Mouse (Mus musculus) c-Kit-positive CD71-negative TER-119-negative erythroid progenitor cells, embryonic 14.5 days (primary cell): ENCODE measurements at regions not wholly inside any gene's neighbourhood (a gene's known extent, or its start where the extent isn't known, plus 50 kb on each side); places are given as distances from the start of the nearest gene placed in this dataset.

Experiments
- DNase-seq: peaks from one replicate; pipeline ENCODE4 v3.0.0-alpha.2; 2013; ENCODE audit warnings: low read depth

DNA sequence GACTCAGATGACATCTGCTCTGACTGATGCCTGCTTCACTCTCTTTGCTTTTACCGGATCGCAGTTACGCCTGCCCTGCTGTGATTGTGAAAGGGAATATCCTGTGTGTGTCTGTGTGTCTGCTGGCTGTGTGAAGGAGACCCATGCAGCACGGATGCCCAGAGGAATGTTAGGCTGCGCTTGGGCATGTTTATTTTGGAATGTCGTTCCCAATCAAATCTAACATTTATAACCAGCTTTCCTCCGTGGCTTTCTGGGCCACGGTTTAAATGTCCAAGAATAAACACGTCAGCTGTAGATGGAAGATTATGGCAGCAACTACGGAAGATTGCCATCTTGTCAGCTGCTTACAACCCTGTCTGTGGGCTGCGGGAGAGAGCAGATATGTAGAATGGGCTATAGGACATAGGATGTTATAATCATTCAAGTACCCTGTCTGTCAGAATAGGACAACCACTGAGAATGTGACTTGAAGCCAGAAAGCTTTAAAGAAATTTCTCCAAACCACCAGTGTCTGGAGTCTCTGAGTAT is 464.5 kb downstream of the 1700129C05Rik start:
- no peak for DNase-seq

DNA sequence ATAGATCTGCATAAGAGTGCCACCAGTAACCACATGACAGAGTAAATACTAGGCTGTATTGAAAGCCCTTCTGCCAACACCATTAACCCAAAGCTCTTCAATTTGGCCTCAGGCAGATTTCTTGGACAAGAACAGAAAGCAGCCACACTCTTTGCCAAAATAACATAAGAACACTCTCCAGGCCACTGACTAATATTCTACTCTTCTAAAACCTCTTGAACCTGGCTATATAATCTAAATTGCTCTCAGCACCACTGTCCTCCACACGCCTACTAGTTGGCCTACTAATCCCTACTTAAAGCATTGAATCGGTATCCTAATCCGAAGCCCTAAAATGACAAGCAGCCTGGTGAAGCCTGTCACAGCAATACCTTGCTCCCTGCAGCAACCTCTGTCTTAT is 467.5 kb downstream of the 1700129C05Rik start:
- no peak for DNase-seq

DNA sequence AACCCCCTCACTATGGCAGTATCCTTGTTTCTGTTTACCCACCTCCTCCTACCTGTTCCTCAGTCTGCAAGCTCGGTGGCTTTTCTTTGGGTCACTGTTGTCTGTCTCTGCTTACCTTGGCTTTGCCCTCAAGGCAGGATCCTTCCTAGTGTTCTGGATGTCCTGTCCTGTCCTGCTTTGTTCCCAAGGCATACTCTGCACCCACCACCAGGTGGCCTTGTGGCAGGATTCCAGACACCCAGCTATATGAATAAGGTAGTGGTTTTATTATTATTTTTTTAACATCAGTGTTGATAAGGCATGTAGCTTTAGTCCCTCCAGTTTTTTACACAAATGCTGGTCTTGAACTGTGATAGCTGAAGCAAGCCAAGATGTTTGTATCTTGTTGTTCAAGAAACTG is 478.7 kb downstream of the 1700129C05Rik start:
- DNase-seq: no peak

DNA sequence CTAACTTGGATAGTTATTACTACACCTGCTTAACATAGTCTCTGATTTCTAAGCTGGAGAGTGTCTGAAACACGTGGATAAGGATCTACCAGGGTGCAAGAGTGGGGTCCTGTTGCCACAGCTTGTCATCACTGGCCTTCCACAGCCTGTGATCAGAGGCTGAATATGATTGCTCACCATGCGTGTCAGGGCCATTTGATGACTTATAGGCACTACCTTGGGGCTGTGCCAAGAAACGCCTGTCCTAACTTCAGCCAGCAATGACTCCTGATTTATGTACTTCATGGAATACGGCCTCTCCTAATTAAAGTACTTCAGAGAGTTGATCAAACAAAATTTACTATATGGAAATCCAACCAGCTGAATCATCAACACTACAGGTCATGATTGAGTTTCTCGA is 480.1 kb downstream of the 1700129C05Rik start:
- DNase-seq: no peak

DNA sequence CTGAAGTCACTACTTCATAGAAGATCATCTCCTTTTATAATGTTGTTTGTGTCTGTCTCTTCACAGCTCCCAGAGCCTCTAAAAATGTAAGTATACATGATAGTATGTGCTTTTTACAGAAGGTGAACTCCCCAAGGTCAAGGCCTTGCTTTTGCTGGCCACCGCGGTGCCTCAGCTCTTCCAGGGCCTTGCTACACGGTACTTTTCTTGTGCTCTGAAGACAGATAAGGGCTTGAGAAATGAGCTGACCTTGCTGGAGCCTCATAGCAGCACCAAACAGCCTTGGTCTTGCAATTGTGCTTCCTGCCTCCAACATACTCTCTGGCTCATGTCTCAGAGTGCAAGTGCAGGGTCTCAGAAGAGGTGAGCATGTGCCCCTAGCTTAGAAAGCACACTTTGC is 481.3 kb downstream of the 1700129C05Rik start:
- no peak for DNase-seq

DNA sequence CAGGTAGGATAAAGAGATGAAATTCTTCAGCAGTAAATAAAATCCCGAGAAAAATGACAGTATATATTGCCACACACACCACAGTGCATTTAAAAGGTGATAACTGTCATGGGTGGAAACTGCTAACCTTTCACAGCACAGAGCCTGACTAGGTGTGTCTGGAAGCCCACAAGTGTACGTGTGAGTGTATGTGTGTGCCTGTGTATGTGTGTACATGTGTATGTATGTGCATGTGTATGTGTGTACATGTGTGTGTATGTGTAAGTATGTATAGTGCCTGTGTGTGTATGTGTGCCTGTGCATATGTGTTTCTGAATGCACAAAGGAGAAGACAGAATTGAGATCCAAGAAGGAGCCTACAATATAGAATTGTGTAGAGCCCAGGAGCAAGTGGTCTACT is 485.4 kb downstream of the 1700129C05Rik start:
- DNase-seq: no peak

DNA sequence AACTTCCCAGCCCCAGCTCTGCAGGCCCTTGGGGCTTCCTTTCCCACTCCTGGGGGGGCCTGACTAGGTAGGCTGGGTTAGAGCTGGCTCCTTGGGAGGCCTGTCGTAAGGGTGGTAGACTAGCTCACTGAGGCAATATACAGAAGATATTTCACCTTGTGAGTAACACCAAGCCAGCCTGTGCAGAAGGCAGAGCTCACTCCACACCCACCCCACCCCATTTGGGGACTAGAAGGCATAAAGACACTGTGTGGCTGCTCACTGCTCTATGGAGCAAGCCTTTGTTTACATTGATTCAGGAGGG is 485.8 kb downstream of the 1700129C05Rik start:
- no peak for DNase-seq

DNA sequence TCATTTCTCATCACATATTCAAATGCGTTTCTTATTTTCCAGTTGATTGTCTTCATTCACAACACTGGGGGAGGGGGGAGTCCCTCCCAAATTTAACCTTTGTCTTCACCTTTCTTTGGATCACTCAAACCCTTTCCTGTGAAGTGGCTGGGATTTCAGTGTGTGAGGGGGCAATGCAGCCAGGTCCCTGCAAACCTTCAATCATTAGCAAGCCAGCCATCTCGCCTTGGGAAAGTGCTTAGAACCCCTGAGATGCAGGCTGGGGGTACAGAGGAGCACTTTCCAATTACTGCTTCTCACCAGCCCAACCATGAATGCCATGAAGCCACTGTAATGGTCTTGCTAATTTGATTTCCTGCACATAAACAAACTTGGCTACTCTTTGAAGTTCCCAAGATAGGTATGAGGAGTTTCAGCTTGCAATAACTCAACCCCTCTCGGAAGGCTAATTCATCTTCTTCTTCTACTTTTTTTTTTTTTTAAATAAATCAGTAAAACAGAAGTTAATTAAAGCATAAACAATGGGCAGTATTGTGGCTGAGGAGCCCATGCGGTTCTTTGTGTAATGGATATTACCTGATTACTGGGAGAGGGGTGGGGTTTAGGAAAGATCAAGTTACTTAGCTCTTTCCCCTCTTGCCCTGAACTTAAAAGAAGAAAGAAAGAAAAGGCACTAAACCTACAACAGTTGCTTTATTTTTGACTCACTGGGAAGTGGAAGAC is 486.3 kb downstream of the 1700129C05Rik start:
- no peak for DNase-seq

DNA sequence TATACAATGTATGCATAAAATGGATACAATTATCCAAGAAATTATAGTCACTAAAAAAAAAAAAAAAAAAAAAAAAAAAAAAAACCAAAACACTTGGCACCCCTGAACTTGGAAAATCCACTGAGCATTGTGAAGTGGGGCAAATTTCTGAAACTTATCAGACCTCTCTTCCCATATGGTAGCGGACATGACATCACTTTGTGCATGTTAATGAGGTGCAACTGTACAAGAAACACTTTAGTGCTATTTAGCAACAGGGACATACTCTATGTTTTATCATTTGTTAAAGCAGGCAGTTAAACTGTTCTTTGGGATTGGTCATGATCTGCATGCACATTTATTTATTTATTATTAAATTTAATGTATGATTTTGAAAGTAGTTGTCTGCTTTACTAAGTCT is 489.7 kb downstream of the 1700129C05Rik start:
- DNase-seq: no peak

DNA sequence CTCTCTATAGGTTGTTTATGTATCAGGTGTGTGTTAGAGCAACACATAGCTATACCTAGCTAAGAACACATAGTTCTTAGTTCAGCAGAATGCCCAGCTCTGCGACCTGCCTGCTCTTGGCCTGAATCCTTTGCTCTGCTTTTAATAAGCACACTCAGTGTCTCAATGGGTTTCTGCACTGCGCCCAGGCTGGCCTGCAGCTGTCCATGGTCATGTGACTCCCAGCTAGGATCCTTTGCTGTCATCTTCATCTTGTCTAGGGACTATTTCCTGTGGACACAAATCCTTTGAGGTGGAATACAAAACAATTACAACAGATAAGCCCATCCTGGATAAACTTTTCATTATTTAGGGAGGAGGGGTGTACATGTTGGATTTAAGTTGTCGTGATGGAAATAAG is 490.7 kb downstream of the 1700129C05Rik start:
- DNase-seq: no peak

DNA sequence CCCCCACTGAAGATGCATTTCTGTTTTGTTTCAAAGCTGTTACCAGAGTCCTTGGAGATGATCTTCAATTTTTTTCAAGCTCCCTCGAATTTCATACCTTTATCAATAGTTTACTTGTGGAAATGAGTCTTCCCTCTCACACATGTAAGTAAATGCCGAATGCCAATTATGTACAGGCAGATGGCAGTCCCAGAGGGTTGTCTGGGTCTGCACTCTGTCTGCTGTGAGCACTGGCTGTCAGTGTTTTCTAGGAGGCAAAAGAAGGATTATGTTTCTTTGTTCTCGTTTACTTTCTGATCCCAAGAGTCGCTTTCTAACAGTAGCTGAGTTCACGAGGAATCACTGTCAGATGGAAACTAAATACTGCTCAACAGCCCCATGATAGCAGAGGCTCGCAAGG is 491.5 kb downstream of the 1700129C05Rik start:
- DNase-seq: no peak

DNA sequence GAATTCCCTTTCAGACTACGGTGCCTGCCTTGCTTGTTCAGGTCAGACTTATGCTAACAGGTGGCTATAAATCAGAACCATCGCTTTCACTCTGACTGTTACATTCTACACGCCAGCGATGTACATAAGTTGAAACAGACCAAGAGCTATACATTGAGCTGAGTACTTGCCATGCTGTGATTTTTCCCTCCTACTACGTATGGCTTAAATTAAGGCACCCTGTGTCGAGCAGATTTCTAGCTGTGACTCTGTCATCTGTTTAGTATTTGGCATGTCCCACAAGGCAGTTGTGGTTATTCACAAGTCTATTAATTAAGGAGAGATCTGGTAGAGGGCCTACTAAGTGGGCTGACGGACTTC is 504.4 kb downstream of the 1700129C05Rik start:
- DNase-seq: no peak

DNA sequence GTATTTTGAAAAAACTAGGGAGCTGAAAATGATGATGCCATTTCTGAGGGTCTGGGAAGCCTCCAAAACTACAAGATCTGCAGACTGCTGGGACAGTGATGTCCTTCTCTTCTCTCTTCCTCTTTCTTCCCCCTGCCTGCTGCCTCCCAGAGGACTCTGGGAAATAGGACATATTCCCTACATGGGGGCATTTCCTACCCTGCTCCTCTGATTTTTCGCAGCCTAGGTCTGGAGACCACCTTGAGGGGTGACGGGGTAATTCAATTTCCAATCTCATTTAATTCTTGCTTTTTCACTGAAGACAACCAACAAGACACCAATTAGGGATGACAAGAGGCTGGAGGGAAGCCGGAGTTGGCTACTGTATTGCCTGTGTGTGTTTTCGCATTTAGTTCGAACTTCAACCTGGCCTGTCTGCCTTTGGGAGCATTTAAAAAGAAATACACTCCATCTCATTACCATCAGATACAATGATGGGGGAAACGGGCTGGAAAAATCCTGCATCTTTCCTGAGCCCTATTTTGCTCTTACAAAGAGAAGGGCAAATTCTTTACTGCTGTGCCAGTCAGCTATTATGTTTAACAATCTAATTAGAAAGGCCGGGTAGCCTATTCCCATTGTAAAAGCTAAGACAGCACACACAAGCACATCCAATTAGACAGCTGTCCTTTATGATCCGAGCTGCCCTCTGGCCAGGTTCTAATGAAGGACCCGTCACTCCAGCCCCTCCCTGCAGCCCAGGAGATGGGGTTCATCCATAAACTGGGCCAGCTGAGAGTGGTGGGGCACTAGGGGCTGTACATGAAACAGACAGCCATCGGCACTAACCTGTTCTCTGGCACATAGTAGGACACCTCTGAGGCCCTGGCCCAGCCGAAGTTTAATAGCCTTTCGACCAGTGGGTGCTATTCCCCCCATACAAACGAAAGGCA is 505.0 kb downstream of the 1700129C05Rik start:
- no peak for DNase-seq

DNA sequence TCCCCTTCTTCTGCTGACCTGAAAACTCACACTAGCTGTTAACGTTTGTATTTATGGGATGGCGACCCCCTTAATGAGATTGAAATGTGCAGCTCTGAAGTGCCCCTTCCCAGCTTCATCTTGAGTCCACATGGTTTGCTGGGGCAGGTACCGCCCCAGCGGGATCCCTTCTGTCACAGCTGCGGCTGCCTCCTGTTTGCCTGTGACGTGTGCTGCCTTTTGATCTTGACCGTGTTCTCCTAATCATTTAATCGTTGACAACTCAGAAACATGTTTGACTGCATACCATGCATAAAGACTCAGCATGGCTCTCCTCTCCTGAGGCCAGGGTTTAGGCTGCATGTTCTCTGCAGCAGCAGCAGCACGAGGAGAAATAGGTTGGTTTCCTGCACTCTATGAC is 511.5 kb downstream of the 1700129C05Rik start:
- DNase-seq: no peak

DNA sequence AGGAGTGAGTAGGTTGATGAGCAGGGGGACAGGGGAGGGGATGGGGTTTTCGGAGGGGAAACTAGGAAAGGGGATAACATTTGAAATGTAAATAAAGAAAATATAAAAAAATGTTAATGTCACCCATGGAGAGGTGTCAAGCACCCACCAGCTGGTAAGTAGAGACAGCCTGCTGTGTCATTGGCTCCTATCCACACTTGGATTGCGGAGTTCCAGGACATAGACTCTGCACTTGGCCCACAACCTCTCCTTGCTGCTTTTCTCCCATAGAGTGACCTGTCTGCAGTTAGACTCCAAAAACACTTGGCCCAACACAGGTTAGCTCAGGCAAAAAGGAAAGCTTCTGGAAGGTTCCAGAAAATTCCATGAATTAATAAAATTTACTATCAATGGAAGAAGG is 514.4 kb downstream of the 1700129C05Rik start:
- no peak for DNase-seq

DNA sequence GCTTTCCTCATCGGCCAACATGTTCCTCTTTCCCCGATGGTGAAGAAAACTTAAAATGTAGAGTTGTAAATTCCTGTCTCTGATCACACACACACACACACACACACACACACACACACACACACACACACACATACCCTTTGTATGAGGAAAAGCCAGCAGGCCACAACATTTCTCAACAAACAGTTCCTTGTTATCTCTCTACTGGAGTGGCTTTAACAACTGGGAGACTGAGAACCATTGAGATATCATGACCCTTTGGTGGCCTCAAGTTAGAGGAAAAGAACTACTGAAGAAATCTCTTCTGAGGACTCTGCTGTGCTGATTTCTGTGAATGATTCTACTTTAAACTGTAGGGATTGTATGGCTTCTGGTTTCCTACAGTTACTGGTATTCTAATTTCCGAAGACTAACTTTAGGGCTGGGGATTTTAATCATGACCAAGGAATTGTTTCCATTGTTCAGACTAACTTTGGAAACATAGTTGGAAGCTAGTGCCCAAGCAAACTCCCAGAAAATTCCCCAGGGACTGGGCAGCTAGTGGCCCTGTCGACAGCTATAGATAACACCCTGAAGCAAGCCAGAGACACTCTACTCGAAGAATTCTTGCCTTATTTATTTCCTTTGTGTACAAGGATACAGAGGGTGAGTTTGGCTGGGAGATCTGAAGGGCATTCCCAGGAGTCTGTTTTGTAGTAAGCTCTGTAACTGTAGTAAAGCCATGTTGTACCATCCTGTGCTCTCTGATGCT is 516.0 kb downstream of the 1700129C05Rik start:
- no peak for DNase-seq

DNA sequence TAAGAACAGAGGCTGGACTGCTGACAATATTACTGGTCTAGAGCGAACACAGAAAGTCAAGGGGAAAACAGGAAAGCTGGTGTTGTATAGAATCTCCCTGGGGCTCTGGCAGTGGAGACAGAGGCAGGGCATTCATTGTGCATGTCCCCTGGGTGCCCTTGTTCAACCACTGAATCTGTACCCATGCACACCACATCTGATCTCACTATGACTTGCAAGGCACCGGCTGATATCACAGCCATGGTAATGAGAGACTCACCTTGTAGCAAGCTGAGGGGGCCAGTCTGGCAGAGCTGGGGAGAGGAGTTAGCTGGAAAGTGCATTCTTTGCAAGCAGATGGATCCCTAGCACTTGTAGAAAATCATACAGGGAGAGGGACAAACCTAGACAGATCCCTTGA is 522.5 kb downstream of the 1700129C05Rik start:
- no peak for DNase-seq

DNA sequence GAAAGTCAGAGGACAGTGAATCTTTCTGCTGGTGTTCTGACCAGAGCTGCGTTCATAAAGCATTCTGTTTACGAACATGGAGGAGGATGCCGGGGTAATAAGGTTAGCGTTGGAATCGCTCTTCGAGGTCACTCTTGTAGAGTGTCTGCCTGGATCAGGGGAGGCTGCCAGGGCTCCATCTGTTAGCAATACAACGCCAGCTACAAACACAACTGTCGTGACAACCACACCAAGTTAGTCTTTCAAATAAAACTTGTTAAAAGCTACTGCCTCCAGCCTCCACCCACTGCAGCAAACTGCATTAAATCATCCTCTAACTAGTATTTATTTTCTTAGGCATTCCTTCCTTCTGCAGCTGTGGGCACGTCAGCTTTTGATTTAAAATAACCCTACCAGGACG is 525.0 kb downstream of the 1700129C05Rik start:
- DNase-seq: no peak

DNA sequence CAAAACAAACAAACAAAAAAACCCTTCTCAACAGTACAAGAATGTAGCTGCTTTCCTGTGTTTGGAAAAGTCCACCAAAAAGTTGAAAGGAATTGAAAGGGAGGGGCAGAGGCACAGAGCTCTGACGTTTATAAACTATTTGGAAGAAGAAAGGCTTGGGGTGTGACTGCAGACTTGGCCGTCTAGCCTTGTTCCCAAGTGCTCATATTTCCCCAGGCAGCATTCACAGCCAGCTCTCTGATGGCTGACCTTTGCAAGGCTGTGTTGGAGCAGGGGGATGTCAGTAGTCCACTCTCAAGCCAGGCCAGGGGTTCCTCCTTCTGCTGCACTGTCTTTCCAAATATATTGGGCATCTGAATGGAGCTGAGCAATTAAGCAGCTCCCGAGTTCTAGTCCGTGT is 534.5 kb downstream of the 1700129C05Rik start:
- no peak for DNase-seq

DNA sequence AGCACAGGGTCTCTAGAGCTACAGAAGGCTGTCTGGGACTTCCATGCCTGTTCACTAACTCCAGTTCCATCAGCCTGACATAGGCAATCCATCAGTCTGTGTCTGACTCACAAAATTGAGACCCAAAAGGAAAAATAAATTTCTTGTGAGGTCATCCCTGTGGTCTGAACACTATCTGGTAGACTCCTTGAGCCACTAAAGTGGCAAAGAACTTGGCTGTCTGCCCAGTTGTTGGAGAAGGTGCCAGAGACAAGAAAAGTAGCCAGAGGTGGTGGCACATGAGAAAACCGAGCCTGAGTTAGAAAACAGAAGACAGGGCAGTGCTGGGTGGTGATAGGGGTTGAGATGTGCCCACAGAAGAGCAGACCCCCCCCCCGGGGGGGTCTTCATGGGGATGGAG is 535.0 kb downstream of the 1700129C05Rik start:
- DNase-seq: no peak

DNA sequence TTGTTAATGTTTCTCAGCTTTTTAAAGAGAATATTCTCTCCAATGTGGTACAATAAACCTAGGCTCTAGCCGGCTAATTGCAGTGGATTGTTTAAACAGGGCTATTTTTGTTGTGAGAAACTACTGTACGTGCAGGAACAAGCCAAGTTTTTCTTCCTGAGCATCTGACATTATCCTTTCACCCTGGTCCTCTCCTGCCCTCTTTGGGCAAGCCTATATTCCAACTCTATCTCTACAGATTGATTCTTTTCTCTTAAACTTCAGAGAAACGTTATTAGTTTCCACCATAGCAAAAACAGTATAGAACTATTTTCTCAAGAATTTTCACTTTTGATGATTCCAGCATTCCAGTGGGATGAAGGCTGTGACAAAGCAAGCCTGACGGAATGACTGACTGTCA is 535.2 kb downstream of the Fgf9 start:
- DNase-seq: no peak

DNA sequence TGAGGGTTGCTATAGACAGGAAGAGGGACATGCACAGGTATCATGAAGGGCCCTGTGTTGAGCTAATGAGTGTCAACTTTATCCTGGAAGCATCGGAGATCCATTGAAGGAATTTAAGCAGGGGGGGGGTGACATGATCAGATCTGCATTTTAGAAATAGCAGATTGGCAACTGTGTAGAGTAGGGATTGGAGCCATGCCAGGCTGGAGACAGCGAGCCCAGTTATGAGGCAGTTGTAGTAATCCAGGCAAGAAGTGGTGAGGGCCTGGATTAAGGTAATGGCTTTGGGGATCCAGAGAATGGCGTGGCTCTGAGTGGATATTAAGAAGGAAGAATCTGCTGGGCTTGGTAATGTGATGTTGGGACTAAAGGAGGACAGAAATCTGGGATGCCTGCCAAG is 528.5 kb downstream of the Fgf9 start:
- DNase-seq: no peak

DNA sequence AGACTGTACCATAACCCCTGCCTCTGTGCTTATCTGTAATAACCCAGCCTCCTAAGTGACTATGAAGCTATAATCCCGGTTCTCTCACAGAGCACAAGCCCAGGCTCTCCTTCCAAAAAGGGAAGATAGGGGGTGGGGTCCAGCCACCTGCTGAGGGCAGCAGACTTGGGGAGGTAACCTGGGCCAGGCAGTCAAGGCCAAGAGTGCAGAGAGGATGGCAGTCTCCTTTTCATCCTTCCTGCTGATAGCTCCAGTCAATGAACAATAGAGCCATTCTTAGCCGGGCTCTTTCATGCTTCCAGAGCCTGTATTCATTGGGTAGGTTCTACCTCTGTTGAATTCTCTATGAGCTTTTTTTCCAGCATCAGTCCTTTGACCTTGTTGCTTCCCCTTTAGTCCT is 527.5 kb downstream of the Fgf9 start:
- DNase-seq: no peak
